Mouse (Mus musculus): ENCODE data around the gene Cd52. TPM values are rescaled to one million over a fixed set of nuclear protein-coding genes. Genes with fewer than 3 reads are reported as not detected.

Cd52 gene
- polyA plus RNA-seq, 1 experiment from 2014 or later, result 7.6 TPM

GRCm38 (mm10) chr4:134081730-134082386 is 13.0 kb downstream of the Cd52 start:
- Histone ChIP-seq H3K4me3 (ENCODE audit: low read length) (peak overlapping the region; percentile 46), H3K4me1 (ENCODE audit: insufficient read depth, low read length) (peaks cover 10% of the 10 kb centered on the region), H3K4me2 (replicated peaks; ENCODE audit: low read depth, low read length) (peak overlapping the region; percentile 72), H3K27me3 (ENCODE audit: insufficient read depth, low read length) (0 out of 2 replicates have a peak, but pooled peaks cover 7% of the 10 kb centered on the region), H3K9ac (replicated peaks; ENCODE audit: low read length) (peak overlapping the region; percentile 48; the same call in 1 of the 2 replicates), H3K36me3 (ENCODE audit: insufficient read depth, low read length) (no peaks in the 10 kb centered on the region), H3K27ac (ENCODE audit: low read length) (no peak overlapping the region), H3K9me3 (ENCODE audit: low read length) (peaks cover 5% of the 10 kb centered on the region)
- under 1% methylated on average over 41 of the region's 41 CpGs for WGBS
- ATAC-seq (ENCODE audit: low FRiP score, low TSS enrichment), result peak; percentile 90

- Histone ChIP-seq H3K4me3 (ENCODE audit: low read length) (no peak overlapping the region), H3K4me1 (ENCODE audit: insufficient read depth, low read length) (peaks cover 10% of the 10 kb centered on the region), H3K27ac (ENCODE audit: low read length) (no peak overlapping the region), H3K27me3 (ENCODE audit: insufficient read depth, low read length) (0 out of 2 replicates have a peak, but pooled peaks cover 7% of the 10 kb centered on the region), H3K9me3 (ENCODE audit: low read length) (peaks cover 5% of the 10 kb centered on the region), H3K9ac (replicated peaks; ENCODE audit: low read length) (no peak overlapping the region), H3K4me2 (replicated peaks; ENCODE audit: low read depth, low read length) (no peak overlapping the region), H3K36me3 (ENCODE audit: insufficient read depth, low read length) (no peaks in the 10 kb centered on the region)
- ATAC-seq (ENCODE audit: low FRiP score, low TSS enrichment), result no peak
- 79% methylated on average over 4 of the region's 4 CpGs for WGBS
These were observed 14.2 kb downstream of the Cd52 start for GRCm38 (mm10) chr4:134080674-134081073.

GRCm38 (mm10) chr4:134078694-134079093 is 16.2 kb downstream of the Cd52 start:
- H3K9ac ChIP-seq (replicated peaks; ENCODE audit: low read length), result no peak overlapping the region
- 0 out of 2 replicates have a peak, but pooled peaks cover 7% of the 10 kb centered on the region for H3K27me3 ChIP-seq (ENCODE audit: insufficient read depth, low read length)
- no peak overlapping the region for H3K27ac ChIP-seq (ENCODE audit: low read length)
- no peak overlapping the region for H3K4me2 ChIP-seq (replicated peaks; ENCODE audit: low read depth, low read length)
- H3K9me3 ChIP-seq (ENCODE audit: low read length), result no peaks in the 10 kb centered on the region
- H3K4me1 ChIP-seq (ENCODE audit: insufficient read depth, low read length), result peaks cover 10% of the 10 kb centered on the region
- peak; percentile 66 for ATAC-seq (ENCODE audit: low FRiP score, low TSS enrichment)
- H3K4me3 ChIP-seq (ENCODE audit: low read length), result no peak overlapping the region
- H3K36me3 ChIP-seq (ENCODE audit: insufficient read depth, low read length), result no peaks in the 10 kb centered on the region
- 15% methylated on average over 3 of the region's 3 CpGs for WGBS

- Histone ChIP-seq H3K4me3 (ENCODE audit: low read length) (no peak overlapping the region), H3K9ac (replicated peaks; ENCODE audit: low read length) (no peak overlapping the region)
These were observed 25.9 kb downstream of the Cd52 start for GRCm38 (mm10) chr4:134068793-134069580.

GRCm38 (mm10) chr4:134067833-134068544 is 26.9 kb downstream of the Cd52 start:
- ATAC-seq (ENCODE audit: low FRiP score, low TSS enrichment), result no peak
- Histone ChIP-seq H3K4me3 (ENCODE audit: low read length) (no peak overlapping the region), H3K9me3 (ENCODE audit: low read length) (no peaks in the 10 kb centered on the region), H3K36me3 (ENCODE audit: insufficient read depth, low read length) (no peaks in the 10 kb centered on the region), H3K4me1 (ENCODE audit: insufficient read depth, low read length) (peaks cover 8% of the 10 kb centered on the region; the same call in 1 of the 2 replicates), H3K9ac (replicated peaks; ENCODE audit: low read length) (no peak overlapping the region), H3K27me3 (ENCODE audit: insufficient read depth, low read length) (peaks cover 11% of the 10 kb centered on the region), H3K4me2 (replicated peaks; ENCODE audit: low read depth, low read length) (no peak overlapping the region), H3K27ac (ENCODE audit: low read length) (no peak overlapping the region)
- 82% methylated on average over 7 of the region's 7 CpGs for WGBS

More at GRCm38 (mm10) chr4:134068793-134069580, 25.9 kb downstream of the Cd52 start:
- 83% methylated on average over 4 of the region's 4 CpGs for WGBS
- Histone ChIP-seq H3K4me2 (replicated peaks; ENCODE audit: low read depth, low read length) (no peak overlapping the region), H3K27ac (ENCODE audit: low read length) (no peak overlapping the region), H3K9me3 (ENCODE audit: low read length) (no peaks in the 10 kb centered on the region), H3K4me1 (ENCODE audit: insufficient read depth, low read length) (peaks cover 8% of the 10 kb centered on the region; the same call in 1 of the 2 replicates), H3K36me3 (ENCODE audit: insufficient read depth, low read length) (no peaks in the 10 kb centered on the region), H3K27me3 (ENCODE audit: insufficient read depth, low read length) (peaks cover 11% of the 10 kb centered on the region)
- no peak for ATAC-seq (ENCODE audit: low FRiP score, low TSS enrichment)

- Histone ChIP-seq H3K36me3 (ENCODE audit: insufficient read depth, low read length) (no peaks in the 10 kb centered on the region), H3K27ac (ENCODE audit: low read length) (no peak overlapping the region), H3K9me3 (ENCODE audit: low read length) (no peaks in the 10 kb centered on the region), H3K4me1 (ENCODE audit: insufficient read depth, low read length) (peaks cover 8% of the 10 kb centered on the region; the same call in 1 of the 2 replicates), H3K27me3 (ENCODE audit: insufficient read depth, low read length) (peaks cover 11% of the 10 kb centered on the region), H3K4me2 (replicated peaks; ENCODE audit: low read depth, low read length) (no peak overlapping the region), H3K4me3 (ENCODE audit: low read length) (no peak overlapping the region), H3K9ac (replicated peaks; ENCODE audit: low read length) (no peak overlapping the region)
- no peak for ATAC-seq (ENCODE audit: low FRiP score, low TSS enrichment)
- WGBS, result 84% methylated on average over 8 of the region's 8 CpGs
These were observed 27.5 kb downstream of the Cd52 start for GRCm38 (mm10) chr4:134067383-134067782.

- Histone ChIP-seq H3K36me3 (ENCODE audit: insufficient read depth, low read length) (no peaks in the 10 kb centered on the region), H3K27ac (ENCODE audit: low read length) (no peak overlapping the region), H3K27me3 (ENCODE audit: insufficient read depth, low read length) (peaks cover 11% of the 10 kb centered on the region), H3K4me1 (ENCODE audit: insufficient read depth, low read length) (peaks cover 15% of the 10 kb centered on the region), H3K9ac (replicated peaks; ENCODE audit: low read length) (no peak overlapping the region), H3K4me3 (ENCODE audit: low read length) (0 out of 2 replicates have a peak overlapping the region, but pooled peaks have one; percentile 3), H3K9me3 (ENCODE audit: low read length) (no peaks in the 10 kb centered on the region), H3K4me2 (replicated peaks; ENCODE audit: low read depth, low read length) (peak overlapping the region; percentile 39)
- WGBS, result 19% methylated on average over 23 of the region's 23 CpGs
- ATAC-seq (ENCODE audit: low FRiP score, low TSS enrichment), result no peak
These were observed 29.4 kb downstream of the Cd52 start for GRCm38 (mm10) chr4:134065431-134066004.

GRCm38 (mm10) chr4:134062561-134062960 is 32.3 kb downstream of the Cd52 start:
- H3K27ac ChIP-seq (ENCODE audit: low read length), result no peak overlapping the region
- H3K9me3 ChIP-seq (ENCODE audit: low read length), result no peaks in the 10 kb centered on the region
- peaks cover 14% of the 10 kb centered on the region for H3K27me3 ChIP-seq (ENCODE audit: insufficient read depth, low read length)
- 68% methylated on average over 8 of the region's 8 CpGs for WGBS
- H3K9ac ChIP-seq (replicated peaks; ENCODE audit: low read length), result no peak overlapping the region
- H3K4me2 ChIP-seq (replicated peaks; ENCODE audit: low read depth, low read length), result no peak overlapping the region
- peaks cover 22% of the 10 kb centered on the region for H3K4me1 ChIP-seq (ENCODE audit: insufficient read depth, low read length)
- no peaks in the 10 kb centered on the region for H3K36me3 ChIP-seq (ENCODE audit: insufficient read depth, low read length)
- ATAC-seq (ENCODE audit: low FRiP score, low TSS enrichment), result no peak
- H3K4me3 ChIP-seq (ENCODE audit: low read length), result no peak overlapping the region

- Histone ChIP-seq H3K4me1 (ENCODE audit: insufficient read depth, low read length) (peaks cover 22% of the 10 kb centered on the region), H3K27me3 (ENCODE audit: insufficient read depth, low read length) (peaks cover 14% of the 10 kb centered on the region), H3K4me3 (ENCODE audit: low read length) (no peak overlapping the region), H3K9me3 (ENCODE audit: low read length) (no peaks in the 10 kb centered on the region), H3K36me3 (ENCODE audit: insufficient read depth, low read length) (no peaks in the 10 kb centered on the region), H3K4me2 (replicated peaks; ENCODE audit: low read depth, low read length) (no peak overlapping the region), H3K27ac (ENCODE audit: low read length) (no peak overlapping the region), H3K9ac (replicated peaks; ENCODE audit: low read length) (no peak overlapping the region)
- ATAC-seq (ENCODE audit: low FRiP score, low TSS enrichment), result 0 out of 2 replicates have a peak, but pooled peaks have one; percentile 61
- 43% methylated on average over 8 of the region's 8 CpGs for WGBS
These were observed 32.9 kb downstream of the Cd52 start for GRCm38 (mm10) chr4:134061944-134062446.
